Mouse (Mus musculus): ENCODE results near the gene Tril. TPM values are rescaled to one million over a fixed set of nuclear protein-coding genes. Genes with fewer than 3 reads are reported as not detected.

Gene Tril
- polyA plus RNA-seq (2017; shearing (Covaris generic)), result 0.04 TPM

GRCm38 (mm10) chr6:53820486-53820985 is at the start of gene Tril:
Tril (minus strand) TSS chr6:53820830.

Other genes with a start within 250 kb of the Tril start
- gene Cpvl, start 157.8 kb upstream of the Tril start, polyA plus RNA-seq (2017; shearing (Covaris generic)), result not detected
- 15.9 TPM for gene Chn2, start 218.7 kb upstream of the Tril start, polyA plus RNA-seq (2017; shearing (Covaris generic))